Mouse (Mus musculus) MEL (cell line): ENCODE data around the gene Prmt1. TPM values are rescaled to one million over a fixed set of nuclear protein-coding genes. Genes with fewer than 3 reads are reported as not detected.

Source experiments
- DNase-seq: peaks from one replicate; pipeline ENCODE4 v3.0.0; 2011; ENCODE audit warnings: low read depth, low spot score
- H3K27ac ChIP-seq: 2 replicates; pipeline ENCODE4 v1.5.1; 2012; ENCODE audit warnings: low read depth, mild to moderate bottlenecking, control low read depth, low read length, moderate library complexity; ENCODE audit not compliant: control insufficient read depth
- H3K27me3 ChIP-seq, 2 experiments: fragments of 150-350 bp in 1 of 2; sonication (generic) in 1 of 2; 2 replicates each; pipeline ENCODE4 v1.6.1; 2012; ENCODE audit warnings: low read length in 2 of 2, mild to moderate bottlenecking in 2 of 2, improper control_type of control experiment in 1 of 2, moderate library complexity in 1 of 2; ENCODE audit not compliant: insufficient read depth in 2 of 2, control insufficient read depth in 1 of 2
- H3K36me3 ChIP-seq, 2 experiments: 2 replicates each; pipeline ENCODE4 v1.6.1; 2012 to 2014; ENCODE audit warnings: low read length in 2 of 2, improper control_type of control experiment in 1 of 2, inconsistent platforms in 1 of 2, mild to moderate bottlenecking in 1 of 2; ENCODE audit not compliant: insufficient read depth in 2 of 2, control insufficient read depth in 1 of 2
- H3K4me1 ChIP-seq, 2 experiments: fragments of 150-350 bp in 1 of 2; sonication (generic) in 1 of 2; 2 replicates each; pipeline ENCODE4 v1.6.1; 2012; ENCODE audit warnings: low read length in 2 of 2, improper control_type of control experiment in 1 of 2, mild to moderate bottlenecking in 1 of 2; ENCODE audit not compliant: insufficient read depth in 2 of 2, control insufficient read depth in 1 of 2
- H3K4me3 ChIP-seq, 2 experiments: fragments of 150-350 bp in 1 of 2; sonication (generic) in 1 of 2; 2 replicates each; pipeline ENCODE4 v1.5.1; 2012; ENCODE audit warnings: low read depth in 2 of 2, low read length in 2 of 2, mild to moderate bottlenecking in 2 of 2, moderate library complexity in 2 of 2, control low read depth in 1 of 2, improper control_type of control experiment in 1 of 2; ENCODE audit not compliant: control insufficient read depth in 1 of 2, insufficient read depth in 1 of 2
- H3K79me2 ChIP-seq: 2 replicates; pipeline ENCODE4 v1.6.1; 2012; ENCODE audit warnings: mild to moderate bottlenecking, low read length, moderate library complexity; ENCODE audit not compliant: control insufficient read depth, poor library complexity, insufficient read depth
- H3K9ac ChIP-seq: 2 replicates; pipeline ENCODE4 v1.6.1; 2012; ENCODE audit warnings: low read depth, mild to moderate bottlenecking, control low read depth, low read length, moderate library complexity; ENCODE audit not compliant: control insufficient read depth, poor library complexity, severe bottlenecking
- H3K9me3 ChIP-seq: fragments of 150-350 bp; sonication (generic); replicated peaks from 2 replicates; pipeline ENCODE4 v1.6.1; 2012; ENCODE audit warnings: mild to moderate bottlenecking, low read length, improper control_type of control experiment, moderate library complexity; ENCODE audit not compliant: insufficient read depth
- BHLHE40 ChIP-seq: IDR thresholded peaks from 2 replicates; pipeline ENCODE4 v1.6.1; 2012; ENCODE audit warnings: low read depth, mild to moderate bottlenecking, inconsistent platforms, low read length, improper control_type of control experiment, borderline replicate concordance
- CHD1 ChIP-seq: IDR thresholded peaks from 2 replicates; pipeline ENCODE4 v1.6.1; 2012; ENCODE audit warnings: low read depth, mild to moderate bottlenecking, inconsistent platforms, low read length, improper control_type of control experiment
- CHD2 ChIP-seq: IDR thresholded peaks from 2 replicates; pipeline ENCODE4 v1.6.1; 2011; ENCODE audit warnings: low read length, improper control_type of control experiment
- CTCF ChIP-seq, 3 experiments: IDR thresholded peaks in 2 of 3; conservative IDR thresholded peaks in 1 of 3; 2 replicates each; pipeline ENCODE4 v1.5.1; 2011 to 2012; ENCODE audit warnings: low read length in 3 of 3, low read depth in 2 of 3, mild to moderate bottlenecking in 2 of 3, improper control_type of control experiment in 1 of 3, inconsistent platforms in 1 of 3, mixed read lengths in 1 of 3, moderate library complexity in 1 of 3; ENCODE audit not compliant: control insufficient read depth in 1 of 3, insufficient read depth in 1 of 3, poor library complexity in 1 of 3, severe bottlenecking in 1 of 3
- E2F4 ChIP-seq: IDR thresholded peaks from 2 replicates; pipeline ENCODE4 v1.6.1; 2011; ENCODE audit warnings: low read depth, low read length, improper control_type of control experiment, borderline replicate concordance
- ELF1 ChIP-seq: IDR thresholded peaks from 2 replicates; pipeline ENCODE4 v1.6.1; 2014; ENCODE audit warnings: low read depth, mild to moderate bottlenecking, inconsistent platforms, low read length, improper control_type of control experiment, moderate library complexity
- EP300 ChIP-seq, 2 experiments: IDR thresholded peaks; 2 replicates each; pipeline ENCODE4 v1.6.1; 2011; ENCODE audit warnings: improper control_type of control experiment in 2 of 2, low read length in 2 of 2, low read depth in 1 of 2, mild to moderate bottlenecking in 1 of 2
- ETS1 ChIP-seq: IDR thresholded peaks from 2 replicates; pipeline ENCODE4 v1.6.1; 2012; ENCODE audit warnings: low read depth, mild to moderate bottlenecking, inconsistent platforms, low read length, improper control_type of control experiment, moderate library complexity
- HCFC1 ChIP-seq: IDR thresholded peaks from 2 replicates; pipeline ENCODE4 v1.6.1; 2012; ENCODE audit warnings: low read depth, mild to moderate bottlenecking, inconsistent platforms, low read length, improper control_type of control experiment, moderate library complexity
- JUND ChIP-seq: IDR thresholded peaks from 2 replicates; pipeline ENCODE4 v1.6.1; 2011; ENCODE audit warnings: low read depth, mild to moderate bottlenecking, improper control_type of control experiment, low read length
- KAT2A ChIP-seq: conservative IDR thresholded peaks from 2 replicates; pipeline ENCODE4 v1.6.1; 2012; ENCODE audit warnings: low read depth, low read length, improper control_type of control experiment, inconsistent platforms
- MAFK ChIP-seq: IDR thresholded peaks from 2 replicates; pipeline ENCODE4 v1.6.1; 2011; ENCODE audit warnings: low read depth, mild to moderate bottlenecking, low read length, improper control_type of control experiment, borderline replicate concordance
- MAX ChIP-seq: IDR thresholded peaks from 2 replicates; pipeline ENCODE4 v1.6.1; 2011; ENCODE audit warnings: low read length, improper control_type of control experiment
- MAZ ChIP-seq: IDR thresholded peaks from 2 replicates; pipeline ENCODE4 v1.6.1; 2012; ENCODE audit warnings: low read depth, mild to moderate bottlenecking, inconsistent platforms, low read length, improper control_type of control experiment
- MEF2A ChIP-seq: IDR thresholded peaks from 2 replicates; pipeline ENCODE4 v1.6.1; 2014; ENCODE audit warnings: low read depth, mild to moderate bottlenecking, inconsistent platforms, low read length, improper control_type of control experiment; ENCODE audit not compliant: poor library complexity, insufficient replicate concordance, severe bottlenecking; ENCODE audit errors: extremely low read depth
- MXI1 ChIP-seq: IDR thresholded peaks from 2 replicates; pipeline ENCODE4 v1.6.1; 2011; ENCODE audit warnings: mild to moderate bottlenecking, low read depth, low read length, improper control_type of control experiment
- MYB ChIP-seq: IDR thresholded peaks from 2 replicates; pipeline ENCODE4 v1.6.1; 2011; ENCODE audit warnings: mild to moderate bottlenecking, low read depth, low read length, improper control_type of control experiment
- NELFE ChIP-seq: IDR thresholded peaks from 2 replicates; pipeline ENCODE4 v1.6.1; 2011; ENCODE audit warnings: low read depth, low read length, improper control_type of control experiment
- NRF1 ChIP-seq: IDR thresholded peaks from 2 replicates; pipeline ENCODE4 v1.6.1; 2014; ENCODE audit warnings: low read depth, mild to moderate bottlenecking, inconsistent platforms, low read length, improper control_type of control experiment, moderate library complexity; ENCODE audit not compliant: poor library complexity, insufficient read depth, severe bottlenecking
- POLR2A ChIP-seq, 2 experiments: IDR thresholded peaks; 2 replicates each; pipeline ENCODE4 v1.6.1; 2011 to 2012; ENCODE audit warnings: low read length in 2 of 2, mild to moderate bottlenecking in 2 of 2, control low read depth in 1 of 2, improper control_type of control experiment in 1 of 2, low read depth in 1 of 2, moderate library complexity in 1 of 2; ENCODE audit not compliant: control insufficient read depth in 1 of 2, insufficient read depth in 1 of 2, poor library complexity in 1 of 2
- POLR2AphosphoS5 ChIP-seq: IDR thresholded peaks from 2 replicates; pipeline ENCODE4 v1.6.1; 2012; ENCODE audit warnings: low read depth, borderline replicate concordance, mild to moderate bottlenecking, inconsistent platforms, low read length, moderate library complexity, mixed read lengths
- RCOR1 ChIP-seq: IDR thresholded peaks from 2 replicates; pipeline ENCODE4 v1.6.1; 2012; ENCODE audit warnings: low read depth, mild to moderate bottlenecking, inconsistent platforms, low read length, improper control_type of control experiment
- SIN3A ChIP-seq: IDR thresholded peaks from 2 replicates; pipeline ENCODE4 v1.6.1; 2012; ENCODE audit warnings: low read length, improper control_type of control experiment, inconsistent platforms
- TBP ChIP-seq: IDR thresholded peaks from 2 replicates; pipeline ENCODE4 v1.8.0; 2011; ENCODE audit warnings: low read depth, low read length, improper control_type of control experiment
- USF1 ChIP-seq: IDR thresholded peaks from 2 replicates; pipeline ENCODE4 v1.6.1; 2014; ENCODE audit warnings: low read depth, mild to moderate bottlenecking, inconsistent platforms, low read length, improper control_type of control experiment, moderate library complexity
- ZMIZ1 ChIP-seq: IDR thresholded peaks from 2 replicates; pipeline ENCODE4 v1.6.1; 2012; ENCODE audit warnings: low read depth, mild to moderate bottlenecking, inconsistent platforms, low read length, improper control_type of control experiment, moderate library complexity
- polyA plus RNA-seq, 2 experiments: library from polyadenylated mRNA; stranded (reverse) in 1 of 2; unstranded in 1 of 2; fragments of >175 nt in 1 of 2; fragments of >200 nt in 1 of 2; gene quantifications; 2 replicates each; pipeline versions ENCODE4 v1.2.1 to v1.2.4; 2012; ENCODE audit warnings: low replicate concordance in 2 of 2, low read depth in 1 of 2; ENCODE audit not compliant: insufficient read length in 2 of 2, insufficient read depth in 1 of 2, missing spikeins in 1 of 2
- total RNA-seq: library from RNA; depleted of rRNA; stranded (reverse); fragments of 300-350 nt; gene quantifications from 2 replicates; pipeline ENCODE4 v1.2.3, GENCODE M21; 2012

Gene Prmt1
- total and polyA plus RNA-seq, 3 experiments = 254 to 715 (median 317) TPM

GRCm38 (mm10) chr7:44971142-44971541, 15.2 kb downstream of the Prmt1 start (continued):
- no peak for TF ChIP-seq E2F4

GRCm38 (mm10) chr7:44970231-44970691, 16.1 kb downstream of the Prmt1 start:
- H3K4me1 ChIP-seq = peaks cover 0 to 5% of the 10 kb centered on the region in 2 experiments; a peak in 1 of 4 replicates
- no peaks in the 10 kb centered on the region for H3K27me3 ChIP-seq
- peak; percentile 98 for DNase-seq
- TF ChIP-seq HCFC1 (peak; percentile 54; the same call in 1 of the 2 replicates), NRF1 (peak; percentile 25; the same call in 1 of the 2 replicates), MXI1 (no peak; the same call in 1 of the 2 replicates), SIN3A (peak; percentile 72), MAZ (0 out of 2 replicates have a peak, but pooled peaks have one; percentile 8), USF1 (no peak), MAX (peak; percentile 65), ETS1 (no peak), TBP (peak; percentile 37; the same call in 1 of the 2 replicates), MAFK (no peak), EP300 (IDR thresholded peaks at IDR 0.05; ENCODE audit: low read depth in 1 of 2, low read length in 2 of 2) (no peak), POLR2A (IDR thresholded peaks at IDR 0.05; ENCODE audit: control insufficient read depth in 1 of 2, insufficient read depth in 1 of 2, low read depth in 1 of 2, low read length in 2 of 2, poor library complexity in 1 of 2) (peak; percentile 53 to 73; a peak in 2 of 4 replicates), NELFE (peak; percentile 61), ELF1 (0 out of 2 replicates have a peak, but pooled peaks have one; percentile 23), CHD2 (peak; percentile 76), BHLHE40 (no peak)
- H3K9me3 ChIP-seq = no peaks in the 10 kb centered on the region
- H3K27ac ChIP-seq = peak overlapping the region; percentile 27
- H3K79me2 ChIP-seq = no peaks in the 10 kb centered on the region
- H3K4me3 ChIP-seq = peak overlapping the region; percentile 56 to 80
- H3K36me3 ChIP-seq = no peaks in the 10 kb centered on the region; a peak in 1 of 4 replicates
- peak overlapping the region; percentile 48 for H3K9ac ChIP-seq

GRCm38 (mm10) chr7:44966638-44967037, 19.7 kb downstream of the Prmt1 start:
- Histone ChIP-seq H3K27me3 (no peaks in the 10 kb centered on the region), H3K4me1 (peaks cover 0 to 3% of the 10 kb centered on the region in 2 experiments; a peak in 1 of 4 replicates), H3K9ac (no peak overlapping the region), H3K4me3 (no peak overlapping the region), H3K79me2 (no peaks in the 10 kb centered on the region), H3K9me3 (no peaks in the 10 kb centered on the region), H3K27ac (no peak overlapping the region), H3K36me3 (no peaks in the 10 kb centered on the region)
- DNase-seq = no peak
- TF ChIP-seq RCOR1 (no peak), CHD1 (no peak), HCFC1 (no peak), JUND (no peak), CTCF (IDR thresholded peaks at IDR 0.05 in 2 of 3, conservative IDR thresholded peaks at IDR 0.05 in 1 of 3; ENCODE audit: control insufficient read depth in 1 of 3, insufficient read depth in 1 of 3, low read depth in 2 of 3, low read length in 3 of 3, poor library complexity in 1 of 3, severe bottlenecking in 1 of 3) (no peak), BHLHE40 (no peak), KAT2A (no peak), NRF1 (no peak), ZMIZ1 (no peak), MYB (no peak), MAFK (no peak), MEF2A (no peak), POLR2AphosphoS5 (no peak)
